Mouse (Mus musculus) forebrain, embryonic 14.5 days (tissue): ENCODE results near the gene Skor1. TPM values are rescaled to one million over a fixed set of nuclear protein-coding genes. Genes with fewer than 3 reads are reported as not detected.

Experiments used
- ATAC-seq: fragments of 200-750 bp; cut with Nextera tagmentation; 2 replicates; pipeline ENCODE4 v1.8.0; 2017; ENCODE audit warnings: mild to moderate bottlenecking, moderate library complexity
- DNase-seq: peaks from one replicate; pipeline ENCODE4 v3.0.0-alpha.2; 2015; ENCODE audit warnings: low spot score
- H3K27ac ChIP-seq: fragments of 300-500 bp; sonication (generic); 2 replicates; pipeline ENCODE4 v1.5.1; 2014; ENCODE audit warnings: low read depth, mild to moderate bottlenecking, control low read depth, low read length, moderate library complexity
- H3K27me3 ChIP-seq: fragments of 300-500 bp; sonication (generic); replicated peaks from 2 replicates; pipeline ENCODE4 v1.6.1; 2014; ENCODE audit warnings: low read length, control low read depth, mixed read lengths; ENCODE audit not compliant: control insufficient read depth, insufficient read depth
- H3K36me3 ChIP-seq: fragments of 300-500 bp; sonication (generic); 2 replicates; pipeline ENCODE4 v1.6.1; 2014; ENCODE audit warnings: low read length, control low read depth; ENCODE audit not compliant: control insufficient read depth, insufficient read depth
- H3K4me1 ChIP-seq: fragments of 300-500 bp; sonication (generic); 2 replicates; pipeline ENCODE4 v1.6.1; 2014; ENCODE audit warnings: antibody characterized with exemption, low read length, control low read depth; ENCODE audit not compliant: control insufficient read depth, insufficient read depth
- H3K4me2 ChIP-seq: fragments of 300-500 bp; sonication (generic); 2 replicates; pipeline ENCODE4 v1.6.1; 2014; ENCODE audit warnings: mild to moderate bottlenecking, control low read depth, low read length
- H3K4me3 ChIP-seq: fragments of 300-500 bp; sonication (generic); 2 replicates; pipeline ENCODE4 v1.5.1; 2014; ENCODE audit warnings: low read depth, low read length, control low read depth
- H3K9ac ChIP-seq: fragments of 300-500 bp; sonication (generic); 2 replicates; pipeline ENCODE4 v1.6.1; 2014; ENCODE audit warnings: mild to moderate bottlenecking, low read length, control low read depth, moderate library complexity
- H3K9me3 ChIP-seq: fragments of 300-500 bp; sonication (generic); replicated peaks from 2 replicates; pipeline ENCODE4 v1.6.1; 2016; ENCODE audit warnings: low read length, control low read depth, mixed read lengths; ENCODE audit not compliant: control insufficient read depth
- WGBS: fragments of 180-500 bp; shearing (Covaris S2); extraction: QIAGEN DNeasy Blood & Tissue Kit; methylation state at CpG from one replicate; pipeline ENCODE4 v1.1.7; 2014; 5-methylcytosine and 5-hydroxymethylcytosine counted together
- polyA plus RNA-seq: library from polyadenylated mRNA; unstranded; fragments of >200 nt; fragmentation: Nextera tagmentation; extraction: Ambion mirVana; gene quantifications from 2 replicates; pipeline ENCODE4 v1.2.1, GENCODE M21; 2014

The Skor1 gene
- polyA plus RNA-seq, 1 experiment from 2014 or later, result 0.30 TPM

GRCm38 (mm10) chr9:63092567-63092966, 56.2 kb downstream of the Skor1 start:
- Histone ChIP-seq H3K4me1 (peaks cover 19% of the 10 kb centered on the region), H3K36me3 (no peaks in the 10 kb centered on the region), H3K27me3 (no peaks in the 10 kb centered on the region), H3K4me3 (0 out of 2 replicates have a peak overlapping the region, but pooled peaks have one; percentile 19), H3K9me3 (no peaks in the 10 kb centered on the region), H3K9ac (peak overlapping the region; percentile 59), H3K27ac (peak overlapping the region; percentile 66), H3K4me2 (peak overlapping the region; percentile 58)
- DNase-seq, result no peak
- ATAC-seq, result peak; percentile 54
- WGBS, result 7% methylated on average over 6 of the region's 6 CpGs

- no peaks in the 10 kb centered on the region for H3K9me3 ChIP-seq
- peak overlapping the region; percentile 78 for H3K27ac ChIP-seq
- H3K4me1 ChIP-seq, result peaks cover 19% of the 10 kb centered on the region
- no peaks in the 10 kb centered on the region for H3K27me3 ChIP-seq
- H3K4me3 ChIP-seq, result peak overlapping the region; percentile 19
- H3K4me2 ChIP-seq, result peak overlapping the region; percentile 58
- DNase-seq, result peak; percentile 79
- peak overlapping the region; percentile 59 for H3K9ac ChIP-seq
- no peaks in the 10 kb centered on the region for H3K36me3 ChIP-seq
- peak; percentile 86 for ATAC-seq
- under 1% methylated on average over 13 of the region's 13 CpGs for WGBS
These were observed 56.7 kb downstream of the Skor1 start for GRCm38 (mm10) chr9:63091971-63092528.

GRCm38 (mm10) chr9:63091101-63091921, 57.5 kb downstream of the Skor1 start:
- WGBS, result 14% methylated on average over 23 of the region's 23 CpGs
- Histone ChIP-seq H3K4me2 (peak overlapping the region; percentile 58), H3K9ac (no peak overlapping the region), H3K9me3 (no peaks in the 10 kb centered on the region), H3K4me3 (no peak overlapping the region), H3K4me1 (peaks cover 19% of the 10 kb centered on the region), H3K27ac (peak overlapping the region; percentile 78; the same call in 1 of the 2 replicates), H3K27me3 (no peaks in the 10 kb centered on the region), H3K36me3 (no peaks in the 10 kb centered on the region)
- DNase-seq (no peak), ATAC-seq (no peak)

GRCm38 (mm10) chr9:63089141-63089540, 59.6 kb downstream of the Skor1 start:
- H3K27ac ChIP-seq, result no peak overlapping the region
- H3K4me2 ChIP-seq, result no peak overlapping the region
- DNase-seq, result no peak
- H3K36me3 ChIP-seq, result no peaks in the 10 kb centered on the region
- ATAC-seq, result no peak
- H3K9ac ChIP-seq, result no peak overlapping the region
- no peaks in the 10 kb centered on the region for H3K9me3 ChIP-seq
- H3K27me3 ChIP-seq, result no peaks in the 10 kb centered on the region
- 93% methylated on average over 4 of the region's 4 CpGs for WGBS
- H3K4me1 ChIP-seq, result peaks cover 19% of the 10 kb centered on the region
- H3K4me3 ChIP-seq, result no peak overlapping the region

Other genes starting within 250 kb of the Skor1 start
- gene Pias1, start 161.0 kb downstream of the Skor1 start, polyA plus RNA-seq, result 57.2 and 63.7 TPM in 2 replicates
- 38.3 and 40.3 TPM in 2 replicates for gene Map2k5, start 228.9 kb upstream of the Skor1 start, polyA plus RNA-seq